Mouse (Mus musculus) embryonic facial prominence, embryonic 12.5 days (tissue): ENCODE data around the gene Actr3b. TPM values are rescaled to one million over a fixed set of nuclear protein-coding genes. Genes with fewer than 3 reads are reported as not detected.
"Not testable (repeated sequence)": the region's sequence is repeated elsewhere in the genome, so short reads cannot be mapped to it uniquely, and the experiment has no call there.

Experiments
- ATAC-seq: fragments of 200-750 bp; cut with Nextera tagmentation; 2 replicates; pipeline ENCODE4 v1.8.0; 2017; ENCODE audit not compliant: insufficient number of reproducible peaks, insufficient read depth, low FRiP score, low TSS enrichment
- H3K27ac ChIP-seq: fragments of 300-500 bp; sonication (generic); 2 replicates; pipeline ENCODE4 v1.5.1; 2016; ENCODE audit warnings: mild to moderate bottlenecking
- H3K27me3 ChIP-seq: fragments of 300-500 bp; sonication (generic); 2 replicates; pipeline ENCODE4 v1.6.1; 2016; ENCODE audit warnings: mild to moderate bottlenecking, moderate library complexity
- H3K36me3 ChIP-seq: fragments of 300-500 bp; sonication (generic); 2 replicates; pipeline ENCODE4 v1.6.1; 2016; ENCODE audit warnings: mild to moderate bottlenecking
- H3K4me1 ChIP-seq: fragments of 300-500 bp; sonication (generic); 2 replicates; pipeline ENCODE4 v1.6.1; 2016
- H3K4me2 ChIP-seq: fragments of 300-500 bp; sonication (generic); replicated peaks from 2 replicates; pipeline ENCODE4 v1.6.1; 2016; ENCODE audit warnings: mild to moderate bottlenecking, moderate library complexity
- H3K4me3 ChIP-seq: fragments of 300-500 bp; sonication (generic); 2 replicates; pipeline ENCODE4 v1.5.1; 2016; ENCODE audit warnings: mild to moderate bottlenecking
- H3K9ac ChIP-seq: fragments of 300-500 bp; sonication (generic); 2 replicates; pipeline ENCODE4 v1.6.1; 2016; ENCODE audit warnings: mild to moderate bottlenecking, moderate library complexity
- H3K9me3 ChIP-seq: fragments of 300-500 bp; sonication (generic); 2 replicates; pipeline ENCODE4 v1.6.1; 2016; ENCODE audit warnings: mild to moderate bottlenecking, moderate library complexity
- WGBS: fragments of 180-500 bp; shearing (Covaris S2); methylation state at CpG from one replicate; pipeline ENCODE4 v1.1.7; 2016; 5-methylcytosine and 5-hydroxymethylcytosine counted together
- polyA plus RNA-seq: library from polyadenylated mRNA; unstranded; fragments of >200 nt; fragmentation: Nextera tagmentation; extraction: Ambion mirVana; gene quantifications from 2 replicates; pipeline ENCODE4 v1.2.1, GENCODE M21; 2016

The Actr3b gene
- 4.6 and 5.1 TPM in 2 replicates for polyA plus RNA-seq

DNA sequence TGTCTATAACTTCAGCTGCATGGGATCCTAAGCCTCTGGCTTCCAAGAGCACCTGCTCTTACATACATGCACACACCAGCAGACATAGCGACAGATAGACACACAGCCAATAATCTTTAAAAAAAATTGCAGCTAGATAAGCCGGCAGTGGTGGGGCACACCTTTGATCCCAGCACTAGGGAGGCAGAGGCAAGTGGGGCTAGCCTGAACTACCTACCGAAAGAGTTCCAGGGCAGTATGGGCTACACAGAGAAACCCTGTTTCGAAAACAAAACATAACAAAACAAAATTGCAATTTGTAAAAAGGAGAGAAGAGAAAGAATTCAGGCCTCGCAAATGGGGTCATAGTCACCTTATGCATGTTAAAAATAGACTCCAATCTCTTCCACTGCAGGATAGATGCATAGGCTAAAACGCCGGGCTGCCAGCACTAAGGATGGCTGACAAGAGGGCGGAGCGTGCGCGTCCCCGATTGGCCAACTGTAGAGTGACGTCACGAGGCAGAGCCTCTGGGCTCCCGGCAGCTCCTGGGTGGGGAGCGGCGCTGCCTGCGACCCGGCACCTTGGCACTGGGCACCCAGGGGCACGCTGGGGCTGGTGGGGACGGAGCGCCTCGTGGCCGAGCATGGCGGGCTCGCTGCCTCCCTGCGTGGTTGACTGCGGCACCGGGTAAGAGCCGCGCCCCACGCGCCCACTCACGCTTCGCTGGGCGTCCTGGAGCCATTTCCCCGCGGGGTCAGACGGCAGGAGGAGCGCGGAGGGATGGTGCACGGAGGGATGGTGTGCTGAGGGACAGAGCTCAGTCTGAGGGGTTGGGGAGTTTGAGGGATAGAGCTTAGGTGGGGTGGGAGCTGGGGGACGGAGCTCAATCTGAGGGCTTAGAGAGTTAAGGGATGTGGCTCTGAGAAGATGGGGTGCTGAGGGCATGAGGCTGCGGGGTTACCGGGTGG lies at the start of gene Actr3b:
Actr3b (plus strand) TSS at position 538 of the 950 bp plus-strand sequence.
- peak within 1 kb of the TSS; percentile 65 for H3K9ac ChIP-seq
- peak within 1 kb of the TSS; percentile 78 for H3K4me3 ChIP-seq
- 0 out of 2 replicates have a peak, but pooled peaks cover 3% of the 10 kb centered on the region for H3K27me3 ChIP-seq
- WGBS = 3% methylated on average over 45 of the region's 45 CpGs
- peaks cover 4% of the 10 kb centered on the region; the same call in 1 of the 2 replicates for H3K4me1 ChIP-seq
- ATAC-seq = peak; percentile 92
- no peaks in the 10 kb centered on the region for H3K36me3 ChIP-seq
- no peak within 1 kb of the TSS for H3K27ac ChIP-seq
- H3K4me2 ChIP-seq = peak within 1 kb of the TSS; percentile 96
- H3K9me3 ChIP-seq = no peaks in the 10 kb centered on the region

DNA sequence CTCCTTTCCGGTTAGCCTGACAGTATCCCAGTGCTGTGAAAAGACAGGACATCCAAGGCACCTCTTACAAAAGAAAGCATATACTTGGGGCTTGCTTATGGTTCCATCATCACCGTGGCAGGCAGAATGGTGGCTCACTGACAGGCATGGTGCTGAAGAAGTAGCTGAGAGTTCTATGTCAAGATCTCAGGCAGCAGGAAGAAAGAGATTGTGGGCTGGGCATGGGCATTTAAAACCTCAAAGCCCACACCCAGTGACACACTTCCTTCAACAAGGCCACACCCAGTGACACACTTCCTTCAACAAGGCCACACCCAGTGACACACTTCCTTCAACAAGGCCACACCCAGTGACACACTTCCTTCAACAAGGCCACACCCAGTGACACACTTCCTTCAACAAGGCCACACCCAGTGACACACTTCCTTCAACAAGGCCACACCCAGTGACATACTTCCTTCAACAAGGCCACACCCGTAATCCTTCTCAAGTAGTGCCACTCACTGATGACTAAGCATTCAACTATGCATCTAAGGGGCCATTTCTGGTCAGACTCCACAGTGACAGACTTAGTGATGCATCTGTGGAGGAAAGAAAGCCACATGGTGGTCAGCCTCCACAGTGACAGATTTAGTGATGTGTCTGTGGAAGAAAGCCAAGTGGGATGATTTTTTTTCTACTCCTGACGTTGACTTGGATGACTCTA lies 46.6 kb upstream of the Actr3b start:
- not testable (repeated sequence) for H3K27me3 ChIP-seq, ATAC-seq, H3K4me2 ChIP-seq, H3K4me1 ChIP-seq, H3K4me3 ChIP-seq, H3K27ac ChIP-seq, H3K9ac ChIP-seq, H3K9me3 ChIP-seq, H3K36me3 ChIP-seq
- 93% methylated on average over 4 of the region's 4 CpGs for WGBS

- Histone ChIP-seq H3K9ac (no peak overlapping the region), H3K36me3 (no peaks in the 10 kb centered on the region), H3K4me1 (no peaks in the 10 kb centered on the region), H3K4me3 (no peak overlapping the region), H3K4me2 (no peak overlapping the region), H3K27me3 (no peaks in the 10 kb centered on the region), H3K9me3 (no peaks in the 10 kb centered on the region), H3K27ac (no peak overlapping the region)
- WGBS = 82% methylated on average over 4 of the region's 4 CpGs
- no peak for ATAC-seq
Observed at GRCm38 (mm10) chr5:25719390-25719789, 40.4 kb upstream of the Actr3b start.

DNA sequence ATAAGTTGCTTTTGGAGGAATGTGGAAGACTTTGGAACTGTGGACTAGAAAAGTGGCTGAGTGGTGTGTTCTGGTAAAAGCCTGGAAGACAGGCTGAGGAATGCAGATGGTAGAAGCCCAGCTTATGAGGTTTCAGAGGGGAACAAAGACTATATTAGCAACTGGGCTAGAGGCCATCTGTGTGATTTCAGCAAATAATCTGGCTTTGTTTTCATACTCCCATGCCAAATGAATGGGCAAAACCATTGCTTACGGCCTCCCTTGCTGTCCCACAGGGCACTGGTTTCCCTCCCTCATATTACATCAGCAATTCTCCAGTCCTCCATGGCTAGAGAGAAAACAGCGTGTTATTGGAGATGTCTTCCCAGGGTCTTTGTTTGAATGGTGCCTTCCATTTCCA lies 36.8 kb upstream of the Actr3b start:
- Histone ChIP-seq H3K36me3 (no peaks in the 10 kb centered on the region), H3K27ac (no peak overlapping the region), H3K4me1 (no peaks in the 10 kb centered on the region), H3K9ac (no peak overlapping the region), H3K9me3 (no peaks in the 10 kb centered on the region), H3K4me2 (no peak overlapping the region), H3K27me3 (no peaks in the 10 kb centered on the region), H3K4me3 (no peak overlapping the region)
- WGBS = 71% methylated on average over 2 of the region's 2 CpGs
- ATAC-seq = no peak

GRCm38 (mm10) chr5:25724134-25724675 lies 35.6 kb upstream of the Actr3b start:
- H3K4me2 ChIP-seq = no peak overlapping the region
- H3K27ac ChIP-seq = no peak overlapping the region
- H3K9ac ChIP-seq = no peak overlapping the region
- H3K4me1 ChIP-seq = no peaks in the 10 kb centered on the region
- H3K4me3 ChIP-seq = no peak overlapping the region
- no peaks in the 10 kb centered on the region for H3K9me3 ChIP-seq
- no peaks in the 10 kb centered on the region for H3K27me3 ChIP-seq
- WGBS = 37% methylated on average over 1 of the region's 1 CpGs
- no peak for ATAC-seq
- no peaks in the 10 kb centered on the region for H3K36me3 ChIP-seq

DNA sequence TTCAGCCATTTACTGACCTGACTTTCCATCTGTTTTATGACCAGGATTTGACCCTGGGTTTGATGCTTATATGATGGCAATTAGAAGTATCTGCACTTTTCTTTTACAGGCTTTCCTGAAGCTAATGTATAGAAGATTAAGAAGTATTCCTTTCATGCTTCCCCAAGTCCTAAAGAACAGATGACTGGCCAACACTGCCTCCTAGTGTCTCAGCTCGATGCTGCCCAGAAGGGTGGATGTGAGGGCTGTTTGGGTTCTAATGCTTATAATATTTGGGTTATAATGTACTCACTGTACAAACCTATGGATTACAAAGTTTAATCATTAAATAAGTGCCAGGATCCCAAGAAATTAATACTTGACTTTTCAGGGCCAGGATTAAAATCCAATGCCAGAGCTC lies 25.5 kb upstream of the Actr3b start:
- no peaks in the 10 kb centered on the region for H3K9me3 ChIP-seq
- WGBS = 3% methylated on average over 1 of the region's 1 CpGs
- no peaks in the 10 kb centered on the region for H3K4me1 ChIP-seq
- no peaks in the 10 kb centered on the region for H3K36me3 ChIP-seq
- H3K9ac ChIP-seq = no peak overlapping the region
- H3K27me3 ChIP-seq = no peaks in the 10 kb centered on the region
- no peak overlapping the region for H3K27ac ChIP-seq
- no peak overlapping the region for H3K4me3 ChIP-seq
- no peak overlapping the region for H3K4me2 ChIP-seq
- no peak for ATAC-seq

DNA sequence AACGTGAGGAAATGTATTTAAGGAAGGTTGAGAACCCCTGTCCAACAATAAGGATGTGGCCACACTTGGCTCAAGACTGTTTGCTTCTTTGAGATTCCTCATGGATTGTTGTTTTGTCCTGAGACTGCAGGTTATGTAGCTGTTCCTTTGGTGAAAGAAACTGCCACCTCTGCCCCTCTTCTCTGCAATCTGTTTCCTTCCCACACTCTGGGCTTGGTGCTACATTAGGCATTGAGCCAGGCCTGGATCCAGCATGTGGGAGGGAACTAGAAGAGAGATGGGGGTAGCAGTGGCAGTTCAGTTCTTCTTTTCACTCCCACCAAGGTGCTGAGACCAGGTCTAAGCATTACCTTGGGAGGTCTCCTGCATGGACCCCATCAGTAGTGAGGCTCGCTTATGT lies 23.9 kb upstream of the Actr3b start:
- Histone ChIP-seq H3K9ac (no peak overlapping the region), H3K4me2 (no peak overlapping the region), H3K4me3 (no peak overlapping the region), H3K36me3 (no peaks in the 10 kb centered on the region), H3K27ac (no peak overlapping the region), H3K9me3 (no peaks in the 10 kb centered on the region), H3K4me1 (no peaks in the 10 kb centered on the region), H3K27me3 (no peaks in the 10 kb centered on the region)
- WGBS = 74% methylated on average over 2 of the region's 2 CpGs
- no peak for ATAC-seq

GRCm38 (mm10) chr5:25738448-25738847 lies 21.3 kb upstream of the Actr3b start:
- no peak overlapping the region for H3K27ac ChIP-seq
- no peaks in the 10 kb centered on the region for H3K9me3 ChIP-seq
- H3K4me1 ChIP-seq = no peaks in the 10 kb centered on the region
- no peaks in the 10 kb centered on the region for H3K27me3 ChIP-seq
- H3K36me3 ChIP-seq = no peaks in the 10 kb centered on the region
- no peak overlapping the region for H3K9ac ChIP-seq
- no peak for ATAC-seq
- H3K4me2 ChIP-seq = no peak overlapping the region
- H3K4me3 ChIP-seq = no peak overlapping the region
- WGBS = 72% methylated on average over 3 of the region's 3 CpGs

GRCm38 (mm10) chr5:25738902-25739301 lies 20.9 kb upstream of the Actr3b start:
- not testable (repeated sequence) for H3K9me3 ChIP-seq, H3K36me3 ChIP-seq, H3K27ac ChIP-seq, H3K4me1 ChIP-seq, H3K4me3 ChIP-seq, ATAC-seq, H3K9ac ChIP-seq, H3K27me3 ChIP-seq, H3K4me2 ChIP-seq
- whole genome bisulfite sequencing = 89% methylated on average over 1 of the region's 1 CpGs

GRCm38 (mm10) chr5:25747904-25748303 lies 11.9 kb upstream of the Actr3b start:
- H3K36me3 ChIP-seq = no peaks in the 10 kb centered on the region
- no peak overlapping the region for H3K9ac ChIP-seq
- H3K27ac ChIP-seq = no peak overlapping the region
- H3K4me2 ChIP-seq = no peak overlapping the region
- H3K4me3 ChIP-seq = no peak overlapping the region
- H3K4me1 ChIP-seq = no peaks in the 10 kb centered on the region
- H3K9me3 ChIP-seq = no peaks in the 10 kb centered on the region
- ATAC-seq = no peak
- H3K27me3 ChIP-seq = no peaks in the 10 kb centered on the region

DNA sequence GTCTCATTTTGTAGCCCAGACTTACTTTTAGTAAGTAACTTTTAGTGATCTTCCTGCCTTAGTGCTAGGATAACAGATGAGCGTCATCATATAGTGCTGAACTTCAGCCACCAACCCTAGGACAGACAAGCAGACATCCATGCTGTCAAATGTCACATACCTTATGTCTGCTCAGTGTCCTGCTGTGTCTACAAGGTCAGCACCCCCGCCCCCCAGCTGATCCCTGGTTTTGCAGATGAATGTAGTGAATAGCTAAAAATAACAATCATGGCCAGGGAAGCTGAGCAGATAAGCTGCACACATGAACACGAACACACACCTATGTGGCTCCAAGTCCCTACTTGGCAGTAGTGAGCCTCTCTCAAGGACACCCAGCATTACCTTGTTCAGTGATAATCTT lies 11.2 kb upstream of the Actr3b start:
- ATAC-seq = no peak
- H3K27ac ChIP-seq = no peak overlapping the region
- H3K27me3 ChIP-seq = no peaks in the 10 kb centered on the region
- H3K9ac ChIP-seq = no peak overlapping the region
- H3K36me3 ChIP-seq = no peaks in the 10 kb centered on the region
- H3K4me3 ChIP-seq = no peak overlapping the region
- no peaks in the 10 kb centered on the region for H3K9me3 ChIP-seq
- H3K4me1 ChIP-seq = no peaks in the 10 kb centered on the region
- no peak overlapping the region for H3K4me2 ChIP-seq
- WGBS = 68% methylated on average over 3 of the region's 3 CpGs

GRCm38 (mm10) chr5:25751552-25751951 lies 8.2 kb upstream of the Actr3b start:
- no peak overlapping the region for H3K27ac ChIP-seq
- ATAC-seq = no peak
- H3K36me3 ChIP-seq = no peaks in the 10 kb centered on the region
- no peak overlapping the region for H3K4me2 ChIP-seq
- 0 out of 2 replicates have a peak, but pooled peaks cover 4% of the 10 kb centered on the region for H3K4me1 ChIP-seq
- no peaks in the 10 kb centered on the region for H3K27me3 ChIP-seq
- no peaks in the 10 kb centered on the region for H3K9me3 ChIP-seq
- no peak overlapping the region for H3K4me3 ChIP-seq
- H3K9ac ChIP-seq = no peak overlapping the region
